Mouse (Mus musculus): ENCODE data around the gene Card11.

Card11 gene

DNA sequence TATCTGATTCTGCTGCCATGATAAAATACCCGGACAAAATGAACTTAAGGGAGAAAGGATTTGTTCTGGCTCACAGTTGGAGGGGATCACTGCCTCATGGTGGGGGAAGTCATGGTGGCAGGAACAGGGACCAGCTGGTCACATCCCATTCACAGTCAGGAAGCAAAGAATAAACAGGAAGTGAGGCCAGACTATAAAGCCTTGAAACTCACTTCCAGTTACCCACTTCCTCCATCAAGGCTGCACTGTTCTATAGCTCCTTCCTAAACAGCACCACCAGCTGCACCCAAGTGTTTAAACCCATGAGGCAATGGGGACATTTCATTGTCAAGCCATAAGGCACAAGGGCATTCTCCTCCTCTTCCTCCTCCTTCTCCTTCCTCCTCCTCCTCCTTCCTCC is 82.6 kb downstream of the Card11 start:
- DNase-seq: no peak

GRCm38 (mm10) chr5:140910841-140911240 is 89.5 kb downstream of the Card11 start:
- no peak for DNase-seq

DNA sequence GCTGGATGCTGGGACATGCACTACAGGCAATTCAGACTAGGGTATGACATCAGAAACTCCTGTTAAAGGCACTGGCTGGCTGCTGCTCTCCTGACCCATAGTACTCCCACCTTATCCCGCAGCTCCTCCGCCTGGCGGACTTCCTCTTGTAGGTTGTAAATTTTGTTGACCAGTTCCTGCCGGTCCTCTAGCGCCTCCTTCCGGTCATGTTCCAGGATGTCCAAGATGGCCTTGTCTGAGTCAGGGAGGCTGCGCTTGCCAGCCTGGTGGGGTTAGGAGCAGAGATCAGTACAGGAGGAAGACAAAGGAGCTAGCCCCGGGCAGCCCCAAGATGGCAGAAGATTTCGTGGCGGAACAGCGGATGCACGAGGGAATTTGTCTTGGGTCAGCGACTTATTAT is 99.5 kb downstream of the Card11 start:
- DNase-seq: peak; percentile 65 to 78

- DNase-seq: peak; percentile 43 to 58
Measured at GRCm38 (mm10) chr5:140891080-140891479, 109.3 kb downstream of the Card11 start.

GRCm38 (mm10) chr5:140890050-140890449 is 110.3 kb downstream of the Card11 start:
- peak; percentile 44 to 64 for DNase-seq

- peak; percentile 76 to 79 for DNase-seq
Measured at GRCm38 (mm10) chr5:140889539-140889938, 110.8 kb downstream of the Card11 start.

GRCm38 (mm10) chr5:140887871-140888270 is 112.5 kb downstream of the Card11 start:
- peak; percentile 32 to 40 for DNase-seq

DNA sequence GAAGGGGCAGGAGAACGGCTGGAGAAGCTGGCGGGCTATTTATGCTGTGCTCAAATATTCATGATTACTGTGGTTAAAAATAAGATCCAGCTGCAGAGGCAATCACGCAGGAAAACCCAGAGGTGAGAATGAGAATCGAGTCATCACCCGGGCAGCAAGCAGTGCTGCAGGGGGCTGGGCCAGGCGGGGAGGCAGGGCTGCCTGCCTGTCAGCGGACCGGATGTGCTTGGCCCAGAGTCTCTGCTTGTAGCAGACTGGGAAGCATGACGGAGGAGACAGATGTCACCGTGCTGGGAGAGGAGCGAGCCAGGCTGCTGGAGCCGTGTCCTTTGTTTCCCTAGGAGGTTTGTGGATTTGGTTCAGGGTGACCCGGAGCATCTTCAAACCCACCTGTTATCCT is 115.4 kb downstream of the Card11 start:
- peak; percentile 34 to 53 for DNase-seq

- no peak for DNase-seq
Measured at GRCm38 (mm10) chr5:140882391-140882790, 118.0 kb downstream of the Card11 start.

GRCm38 (mm10) chr5:140880151-140880550 is 120.2 kb downstream of the Card11 start:
- no peak for DNase-seq

DNA sequence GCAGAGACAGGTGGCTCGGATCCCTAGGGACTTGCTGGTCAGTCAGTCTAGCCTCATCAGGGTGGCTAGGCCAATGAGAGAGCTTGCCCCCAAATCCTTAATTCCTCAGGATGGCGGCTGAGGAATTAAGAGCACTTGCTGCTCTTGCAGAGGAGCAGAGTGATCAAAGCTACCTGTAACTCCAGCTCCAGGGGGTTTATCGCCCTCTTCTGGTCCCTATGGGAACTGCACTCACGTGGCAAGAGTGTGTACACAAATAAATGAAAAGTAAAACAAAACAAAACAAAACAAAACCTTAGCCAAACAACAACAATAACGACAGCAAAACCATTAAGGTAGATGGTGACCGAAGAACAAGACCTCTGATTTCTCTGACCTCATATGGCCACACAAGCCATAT is 121.7 kb downstream of the Card11 start:
- DNase-seq: no peak

DNA sequence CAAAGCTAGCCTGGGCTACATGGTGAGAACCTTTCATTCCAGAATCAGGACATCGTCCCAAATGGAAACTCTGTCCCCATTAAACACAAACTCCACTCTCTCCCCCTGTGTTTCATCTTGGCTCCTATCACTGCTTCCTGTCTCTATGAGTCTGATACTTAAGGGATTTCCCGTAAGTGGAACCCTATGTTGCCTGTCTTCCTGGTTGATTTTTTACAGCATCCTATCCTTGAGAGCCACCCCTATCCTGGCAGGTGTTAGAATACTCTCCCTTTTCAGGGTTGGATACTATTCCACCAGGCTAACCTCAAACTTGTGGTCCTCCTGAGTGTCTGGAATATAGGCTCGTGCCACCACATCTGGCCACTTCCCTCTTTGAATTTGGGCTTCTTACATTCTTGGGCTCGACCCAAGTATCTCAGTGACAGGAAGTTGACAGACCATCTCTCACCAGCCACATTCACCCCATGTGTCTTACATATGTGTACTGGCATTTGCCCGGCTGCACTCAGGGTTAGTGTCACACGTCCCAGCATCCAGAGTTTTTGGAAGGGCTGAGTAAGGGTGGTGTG is 126.6 kb downstream of the Card11 start:
- DNase-seq: no peak

- DNase-seq: peak; percentile 58 to 68
Measured at GRCm38 (mm10) chr5:140873039-140873551, 127.3 kb downstream of the Card11 start.

DNA sequence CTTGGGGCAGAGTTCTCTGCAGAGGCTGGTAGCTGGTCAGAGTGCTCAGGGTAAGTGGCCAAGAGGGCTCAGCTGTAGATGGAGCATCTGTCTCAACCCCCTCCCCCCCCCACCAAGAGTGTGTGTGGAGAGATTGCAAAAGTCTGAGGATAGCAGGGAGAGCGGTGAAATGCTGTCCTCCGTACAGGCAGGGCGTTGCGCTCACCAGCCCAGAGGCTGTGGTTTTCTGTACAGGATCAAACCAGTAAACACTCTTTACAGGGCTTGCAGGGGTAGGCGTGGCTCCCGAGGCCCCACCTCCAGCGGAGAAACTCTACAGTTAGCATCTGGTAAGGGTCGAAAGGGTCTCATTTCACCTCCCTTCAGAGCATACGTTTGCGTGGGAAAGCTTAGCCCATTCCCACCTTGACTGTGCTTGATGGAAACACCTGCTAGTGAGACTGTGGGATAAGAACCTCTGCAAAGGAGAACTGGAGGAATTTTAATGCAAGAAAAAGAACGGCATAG is 127.8 kb downstream of the Card11 start:
- peak; percentile 25 to 46 for DNase-seq

DNA sequence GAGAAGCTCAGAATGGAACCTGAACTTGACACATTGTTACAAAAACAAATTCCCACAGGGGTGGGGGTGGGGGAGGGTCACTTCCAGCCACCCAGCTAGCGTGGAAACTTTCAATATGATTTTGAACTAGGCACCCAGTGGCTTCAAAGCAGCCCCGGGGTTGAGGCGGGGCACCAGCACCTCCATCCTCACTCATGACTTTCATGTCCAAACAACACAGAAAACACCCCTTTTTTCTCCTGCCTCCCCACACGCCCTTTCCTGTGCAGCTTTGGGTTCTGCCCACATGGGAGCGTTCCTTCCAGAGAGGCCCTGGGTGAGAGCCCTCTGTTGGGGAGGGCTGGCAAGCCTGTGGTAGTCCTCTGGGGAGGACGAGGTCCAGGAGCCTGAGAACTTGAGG is 129.1 kb downstream of the Card11 start:
- DNase-seq: no peak

- peak; percentile 74 to 78 for DNase-seq
Measured at GRCm38 (mm10) chr5:140869034-140869433, 131.3 kb downstream of the Card11 start.

DNA sequence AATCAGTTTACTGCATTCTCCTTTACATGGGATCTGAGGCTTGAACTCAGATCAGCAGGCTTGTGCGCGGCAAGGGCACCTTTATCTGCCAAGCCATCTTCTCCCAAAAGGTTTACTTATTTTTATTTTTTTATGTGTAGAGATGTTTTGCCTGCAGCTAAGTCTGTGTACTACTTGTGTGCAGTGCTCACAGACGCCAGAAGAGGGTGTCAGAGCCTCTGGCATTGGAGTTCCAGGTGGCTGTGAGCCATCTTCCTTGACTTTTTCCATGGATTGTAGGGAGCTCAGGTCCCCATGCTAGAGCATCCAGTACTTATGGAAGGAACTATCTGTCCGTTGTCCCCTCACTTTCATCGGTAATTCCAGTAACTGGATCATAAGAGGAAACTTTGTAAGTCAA is 140.7 kb downstream of the Card11 start:
- DNase-seq: peak; percentile 29 to 40

DNA sequence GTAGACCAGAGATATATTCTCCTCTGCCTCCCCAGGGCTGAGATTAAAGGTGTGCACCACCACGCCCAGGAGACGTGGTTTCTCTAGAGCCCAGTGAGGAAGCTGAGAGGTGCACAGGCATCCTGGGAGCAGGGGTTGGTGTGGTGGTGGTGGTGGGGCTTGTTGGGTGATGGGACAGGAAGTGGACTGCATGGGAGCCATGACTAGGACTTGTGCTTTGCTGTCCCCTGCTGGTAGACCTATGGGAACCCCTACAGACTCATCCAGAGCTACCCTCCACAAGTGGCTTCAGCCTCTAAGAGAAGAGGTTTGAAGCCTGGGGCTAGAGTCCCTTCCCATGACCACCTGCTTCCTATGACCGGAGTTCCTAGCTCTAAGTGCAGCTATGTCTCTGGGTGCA is 142.0 kb downstream of the Card11 start:
- DNase-seq: peak in 1 of 2 experiments; percentile 22

DNA sequence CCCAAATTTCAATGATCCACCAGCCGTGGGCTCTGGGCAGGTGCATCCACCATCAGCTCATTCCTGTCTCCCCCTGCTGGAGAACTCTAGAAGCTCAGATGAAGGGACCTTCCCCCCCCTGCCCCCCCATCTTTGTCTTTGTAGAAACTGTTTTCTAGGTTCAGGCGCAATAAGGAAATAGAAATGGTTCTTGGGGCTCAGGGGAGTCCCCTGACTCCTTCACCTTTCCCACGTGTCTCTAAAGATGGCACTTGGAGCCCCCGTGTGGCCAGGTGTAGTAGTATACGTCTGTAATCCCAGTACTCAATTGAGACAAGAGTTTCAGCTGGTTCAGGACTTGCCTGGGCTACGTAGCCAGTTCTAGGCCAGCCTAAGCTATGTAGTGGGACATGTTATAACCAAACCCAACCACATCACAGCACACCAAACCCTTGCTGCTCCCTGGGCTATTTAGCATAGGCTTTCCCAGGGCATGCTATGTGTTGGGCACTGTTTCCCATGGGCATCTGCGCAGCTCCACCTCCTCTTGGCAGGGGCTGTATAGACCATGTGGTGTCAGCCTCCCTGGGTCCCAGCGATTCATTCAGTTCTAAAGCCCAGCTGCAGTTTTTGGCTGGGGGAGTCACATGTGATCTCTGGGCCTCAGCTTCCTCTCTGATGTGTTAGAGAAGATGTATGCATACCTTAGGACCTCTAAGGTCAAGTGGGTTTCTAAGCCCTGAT is 142.8 kb downstream of the Card11 start:
- DNase-seq: peak; percentile 26 to 28

- no peak for DNase-seq
Measured at GRCm38 (mm10) chr5:140855909-140856530, 144.4 kb downstream of the Card11 start.

DNA sequence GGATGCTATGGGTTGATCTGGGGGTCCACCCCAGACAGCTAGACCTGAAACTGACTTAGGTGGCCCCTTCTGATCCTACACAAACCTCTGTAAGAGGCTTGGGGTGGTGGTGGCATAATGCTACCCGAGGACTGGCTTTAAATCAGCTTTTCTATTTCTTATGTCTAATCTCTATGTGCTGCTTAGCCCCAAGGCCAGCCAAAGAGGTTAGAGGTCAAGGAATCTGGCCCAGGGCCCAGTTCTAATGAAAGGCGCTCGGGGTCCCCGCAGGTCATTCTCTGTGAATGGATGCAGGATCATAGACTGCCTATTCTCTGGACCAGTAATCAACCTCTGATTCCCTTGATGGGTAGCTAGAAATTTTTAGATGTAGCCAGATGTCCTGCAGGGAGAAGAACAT is 145.7 kb downstream of the Card11 start:
- no peak for DNase-seq

DNA sequence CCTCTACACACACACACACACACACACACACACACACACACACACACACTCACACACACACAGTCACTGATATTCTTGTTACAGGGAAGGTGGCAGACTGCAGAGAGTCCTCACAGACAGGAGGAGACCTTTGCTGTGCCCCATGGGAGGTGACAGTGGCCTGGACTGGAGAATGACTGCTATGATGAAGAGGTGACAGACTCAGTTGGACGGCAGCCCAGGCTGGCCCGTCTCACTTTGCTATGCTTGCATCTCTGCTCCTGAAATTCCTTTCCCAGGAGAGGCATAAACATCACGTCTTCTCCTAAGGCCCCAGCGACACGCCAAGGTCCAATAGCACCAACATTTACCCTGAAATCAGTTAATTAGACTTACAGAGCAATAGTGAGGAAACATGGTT is 146.7 kb downstream of the Card11 start:
- no peak for DNase-seq

GRCm38 (mm10) chr5:140852435-140852996 is 147.9 kb downstream of the Card11 start:
- DNase-seq: no peak

Measured in kidney, postnatal 4 days (tissue).